16 mouse cellular contexts compared by ENCODE assay signal in genomic region chr13:58834726-58835125, GRCm38 (mm10). TPM values are rescaled to one million over a fixed set of nuclear protein-coding genes. Genes with fewer than 3 reads are reported as not detected.
DNase-seq lines count a peak whose midpoint lies in the region; ATAC-seq and TF ChIP-seq lines count a peak whose summit lies in the region.
"Had no signal": no experiment of that assay in that cellular context is flagged by ENCODE, and none has a peak within 500 bp of the region (broad histone marks: within the 10 kb centered on the region; RNA-seq: fewer than 3 reads in every experiment).

No protein-coding gene starts in this region.

- ATAC-seq in forebrain, embryonic 12.5 days (ENCODE audit: low FRiP score): no peak
- ATAC-seq: hindbrain, embryonic 16.5 days; midbrain, embryonic 13.5 days had no signal

- H3K27me3 ChIP-seq in heart, embryonic 10.5 days (ENCODE audit: insufficient read depth, poor library complexity, severe bottlenecking): no peaks in the 10 kb centered on the region
- H3K27me3 ChIP-seq in forebrain, embryonic 12.5 days: no peaks in the 10 kb centered on the region
- H3K27me3 ChIP-seq: embryonic facial prominence, embryonic 12.5 days; midbrain, embryonic 13.5 days; neural tube, embryonic 13.5 days had no signal

- H3K4me1 ChIP-seq in heart, embryonic 10.5 days: no peaks in the 10 kb centered on the region
- peaks cover 18% of the 10 kb centered on the region for H3K4me1 ChIP-seq in olfactory bulb, adult 2 months (ENCODE audit: control insufficient read depth, insufficient read depth, low read length)
- peaks cover 10% of the 10 kb centered on the region for H3K4me1 ChIP-seq in forebrain, embryonic 12.5 days
- H3K4me1 ChIP-seq: embryonic facial prominence, embryonic 12.5 days had no signal

- H3K27ac ChIP-seq in heart, embryonic 10.5 days: no peak overlapping the region
- H3K27ac ChIP-seq in olfactory bulb, adult 2 months (ENCODE audit: insufficient read depth, low read depth, low read length): peak overlapping the region; percentile 56
- no peak overlapping the region for H3K27ac ChIP-seq in forebrain, embryonic 12.5 days
- H3K27ac ChIP-seq: embryonic facial prominence, embryonic 12.5 days; midbrain, embryonic 13.5 days; neural tube, embryonic 13.5 days had no signal

- no peak overlapping the region for H3K4me3 ChIP-seq in heart, embryonic 10.5 days
- H3K4me3 ChIP-seq in olfactory bulb, adult 2 months (ENCODE audit: insufficient read depth, low read depth, low read length): no peak overlapping the region
- no peak overlapping the region for H3K4me3 ChIP-seq in forebrain, embryonic 12.5 days (replicated peaks)
- H3K4me3 ChIP-seq: embryonic facial prominence, embryonic 12.5 days; midbrain, embryonic 13.5 days; neural tube, embryonic 13.5 days had no signal

- H3K9me3 ChIP-seq in heart, embryonic 10.5 days: no peaks in the 10 kb centered on the region
- H3K9me3 ChIP-seq in forebrain, embryonic 12.5 days: no peaks in the 10 kb centered on the region
- H3K9me3 ChIP-seq: embryonic facial prominence, embryonic 12.5 days; midbrain, embryonic 13.5 days; neural tube, embryonic 13.5 days had no signal

- no peaks in the 10 kb centered on the region for H3K36me3 ChIP-seq in heart, embryonic 10.5 days
- H3K36me3 ChIP-seq in forebrain, embryonic 12.5 days (replicated peaks): peaks cover 10% of the 10 kb centered on the region; the same call in 1 of the 2 replicates
- H3K36me3 ChIP-seq: embryonic facial prominence, embryonic 12.5 days; G1E had no signal

- H3K4me2 ChIP-seq in forebrain, embryonic 12.5 days: no peak overlapping the region
- H3K4me2 ChIP-seq: embryonic facial prominence, embryonic 12.5 days; midbrain, embryonic 13.5 days; neural tube, embryonic 13.5 days had no signal

- DNase-seq in heart, adult 18-20 months: peak; percentile 21 to 40
- no peak for DNase-seq in heart, embryonic 10.5 days (ENCODE audit: low spot score)
- peak; percentile 8 for DNase-seq in lung, postnatal 25 days (ENCODE audit: low spot score)
- DNase-seq in lung, postnatal 14 days: no peak
- peak; percentile 43 to 70 for DNase-seq in cerebellum, adult 18-20 months
- no peak for DNase-seq in frontal cortex, adult 2 months (ENCODE audit: extremely low spot score in 1 of 2, low spot score in 1 of 2)
- DNase-seq: adrenal gland, postnatal 14 days; kidney, adult 8-10 months; kidney, postnatal 4 days had no signal

- no peak overlapping the region for H3K9ac ChIP-seq in forebrain, embryonic 12.5 days
- H3K9ac ChIP-seq: embryonic facial prominence, embryonic 12.5 days; midbrain, embryonic 13.5 days; neural tube, embryonic 13.5 days had no signal

- 68% methylated on average over 4 of the region's 4 CpGs for WGBS in heart, embryonic 10.5 days
- WGBS in olfactory bulb, adult 2 months: 14% methylated on average over 4 of the region's 4 CpGs
- 76% methylated on average over 4 of the region's 4 CpGs for WGBS in forebrain, embryonic 12.5 days

- TF ChIP-seq CTCF in olfactory bulb, adult 2 months (IDR thresholded peaks at IDR 0.05; ENCODE audit: insufficient read depth, low read depth, low read length): no peak

- no peak for TF ChIP-seq POLR2A in olfactory bulb, adult 2 months (IDR thresholded peaks at IDR 0.05; ENCODE audit: insufficient read depth, low read depth, low read length)

RNA-seq across cellular contexts. Expression of gene Ntrk2, which starts 28.4 kb away (rescaled TPM):
- 1 to 10 TPM; 1.2 to 4.8 TPM for total RNA-seq in heart, adult 18-20 months (2021)
- polyA plus RNA-seq in heart, embryonic 10.5 days (2016; fragmentation: Nextera tagmentation; extraction: Ambion mirVana): 1.4 and 5.6 TPM in 2 replicates
- polyA plus RNA-seq in olfactory bulb, adult 2 months (2012; ENCODE audit: insufficient read depth, insufficient read length, low replicate concordance, missing spikeins): 159 and 204 TPM in 2 replicates
- 46.6 and 51.7 TPM in 2 replicates for polyA plus RNA-seq in forebrain, embryonic 12.5 days (2016; fragmentation: Nextera tagmentation; extraction: Ambion mirVana)
- 196 and 208 TPM in 2 replicates for polyA plus RNA-seq in frontal cortex, adult 2 months (2012; rRNA removed)
- polyA plus RNA-seq: G1E had no signal

Comparison
In these comparisons a context has a peak if more than half of its experiments do, and no peak if none do; other contexts are left out.
1. DNase-seq: peak in heart, adult 18-20 months (2 of 2), lung, postnatal 25 days (single experiment) and cerebellum, adult 18-20 months (2 of 2); none in heart, embryonic 10.5 days (single experiment), lung, postnatal 14 days (single experiment) and frontal cortex, adult 2 months (0 of 2).